Mouse (Mus musculus): ENCODE measurements around the gene Otud5. TPM values are rescaled to one million over a fixed set of nuclear protein-coding genes. Genes with fewer than 3 reads are reported as not detected.
"Not testable (repeated sequence)": the region's sequence is repeated elsewhere in the genome, so short reads cannot be mapped to it uniquely, and the experiment has no call there.

Gene Otud5
- polyA plus RNA-seq, 1 experiment from 2014 or later, result 43.8 TPM

- Histone ChIP-seq H3K36me3 (peaks cover 12% of the 10 kb centered on the region), H3K4me1 (no peaks in the 10 kb centered on the region), H3K4me3 (peak within 1 kb of the TSS; percentile 67), H3K27ac (peak within 1 kb of the TSS; percentile 86), H3K9me3 (no peaks in the 10 kb centered on the region), H3K27me3 (ENCODE audit: insufficient read depth, poor library complexity, severe bottlenecking) (no peaks in the 10 kb centered on the region)
- 9% methylated on average over 62 of the region's 62 CpGs for WGBS
- DNase-seq (ENCODE audit: low spot score), result peak; percentile 94
Observed at GRCm38 (mm10) chrX:7898880-7899874, 58.0 kb downstream of the Otud5 start, which contains the start of the genes Pqbp1 and Timm17b. TSS of gene Pqbp1 (minus strand) at chrX:7899269. TSS of gene Timm17b (plus strand) at chrX:7899357.

GRCm38 (mm10) chrX:7904441-7904840, 63.3 kb downstream of the Otud5 start:
- Histone ChIP-seq H3K27me3 (ENCODE audit: insufficient read depth, poor library complexity, severe bottlenecking) (no peaks in the 10 kb centered on the region), H3K36me3 (peaks cover 15% of the 10 kb centered on the region; the same call in 1 of the 2 replicates), H3K27ac (no peak overlapping the region), H3K4me1 (no peaks in the 10 kb centered on the region), H3K9me3 (no peaks in the 10 kb centered on the region), H3K4me3 (no peak overlapping the region)
- DNase-seq (ENCODE audit: low spot score), result no peak
- 89% methylated on average over 5 of the region's 5 CpGs for WGBS

GRCm38 (mm10) chrX:7907735-7908134, 66.6 kb downstream of the Otud5 start, which contains the start of gene Gm10491:
TSS of gene Gm10491 (minus strand) at chrX:7907835.
- Histone ChIP-seq H3K4me1 (no peaks in the 10 kb centered on the region), H3K27ac (no peak within 1 kb of the TSS), H3K27me3 (ENCODE audit: insufficient read depth, poor library complexity, severe bottlenecking) (no peaks in the 10 kb centered on the region), H3K4me3 (no peak within 1 kb of the TSS), H3K36me3 (peaks cover 15% of the 10 kb centered on the region; the same call in 1 of the 2 replicates), H3K9me3 (no peaks in the 10 kb centered on the region)
- DNase-seq (ENCODE audit: low spot score), result no peak
- 87% methylated on average over 5 of the region's 5 CpGs for WGBS

- H3K27ac ChIP-seq; H3K27me3 ChIP-seq (ENCODE audit: insufficient read depth, poor library complexity, severe bottlenecking); H3K9me3 ChIP-seq; H3K4me1 ChIP-seq; DNase-seq (ENCODE audit: low spot score); H3K4me3 ChIP-seq: not testable (repeated sequence)
- peaks cover 15% of the 10 kb centered on the region; the same call in 1 of the 2 replicates for H3K36me3 ChIP-seq
- 88% methylated on average over 4 of the region's 4 CpGs for WGBS
Observed at GRCm38 (mm10) chrX:7909242-7909641, 68.1 kb downstream of the Otud5 start, which contains the start of gene Gm10490. TSS of gene Gm10490 (plus strand) at chrX:7909542.

GRCm38 (mm10) chrX:7910473-7910872, 69.3 kb downstream of the Otud5 start:
- DNase-seq (ENCODE audit: low spot score), result no peak
- Histone ChIP-seq H3K4me3 (no peak overlapping the region), H3K9me3 (no peaks in the 10 kb centered on the region), H3K27me3 (ENCODE audit: insufficient read depth, poor library complexity, severe bottlenecking) (no peaks in the 10 kb centered on the region), H3K27ac (no peak overlapping the region), H3K36me3 (peaks cover 15% of the 10 kb centered on the region; the same call in 1 of the 2 replicates), H3K4me1 (no peaks in the 10 kb centered on the region)
- 56% methylated on average over 6 of the region's 6 CpGs for WGBS

GRCm38 (mm10) chrX:7915669-7916068, 74.5 kb downstream of the Otud5 start:
- not testable (repeated sequence) for DNase-seq (ENCODE audit: low spot score); H3K36me3 ChIP-seq; H3K4me1 ChIP-seq; H3K4me3 ChIP-seq; H3K27ac ChIP-seq; H3K9me3 ChIP-seq
- WGBS, result 11% methylated on average over 3 of the region's 3 CpGs
- H3K27me3 ChIP-seq (ENCODE audit: insufficient read depth, poor library complexity, severe bottlenecking), result peaks cover 24% of the 10 kb centered on the region

GRCm38 (mm10) chrX:7917960-7918359, 76.8 kb downstream of the Otud5 start:
- not testable (repeated sequence) for H3K4me1 ChIP-seq; DNase-seq (ENCODE audit: low spot score); H3K4me3 ChIP-seq; H3K36me3 ChIP-seq; H3K27ac ChIP-seq; H3K9me3 ChIP-seq
- 58% methylated on average over 6 of the region's 6 CpGs for WGBS
- H3K27me3 ChIP-seq (ENCODE audit: insufficient read depth, poor library complexity, severe bottlenecking), result peaks cover 47% of the 10 kb centered on the region

GRCm38 (mm10) chrX:7919601-7920383, 78.6 kb downstream of the Otud5 start, which contains the start of gene Pcsk1n:
TSS of gene Pcsk1n (plus strand) at chrX:7919822.
- Histone ChIP-seq H3K27me3 (ENCODE audit: insufficient read depth, poor library complexity, severe bottlenecking) (peaks cover 65% of the 10 kb centered on the region), H3K27ac (no peak within 1 kb of the TSS; the same call in 1 of the 2 replicates), H3K9me3 (no peaks in the 10 kb centered on the region), H3K4me3 (peak within 1 kb of the TSS; percentile 48), H3K36me3 (no peaks in the 10 kb centered on the region), H3K4me1 (peaks cover 10% of the 10 kb centered on the region; the same call in 1 of the 2 replicates)
- 15% methylated on average over 39 of the region's 40 CpGs for WGBS
- DNase-seq (ENCODE audit: low spot score), result no peak

GRCm38 (mm10) chrX:7922032-7922431, 80.9 kb downstream of the Otud5 start:
- WGBS, result 6% methylated on average over 45 of the region's 48 CpGs
- H3K4me1 ChIP-seq, result peaks cover 10% of the 10 kb centered on the region; the same call in 1 of the 2 replicates
- DNase-seq (ENCODE audit: low spot score), result no peak

More at GRCm38 (mm10) chrX:7922032-7922431, 80.9 kb downstream of the Otud5 start:
- peaks cover 83% of the 10 kb centered on the region for H3K27me3 ChIP-seq (ENCODE audit: insufficient read depth, poor library complexity, severe bottlenecking)
- H3K27ac ChIP-seq, result no peak overlapping the region
- H3K9me3 ChIP-seq, result no peaks in the 10 kb centered on the region
- no peaks in the 10 kb centered on the region for H3K36me3 ChIP-seq
- H3K4me3 ChIP-seq, result peak overlapping the region; percentile 51

MicroRNAs within 50 kb of the gene (microRNA counts, 519-probe panel; counts per million panel counts)
- 2,799 counts per million, percentile 10 among the panel's probes with 10 or more counts for microRNA mmu-miR-1198

Small RNA genes within 50 kb of the gene (microRNA-seq; reads per million reads assigned to microRNA genes)
- 21.7 reads per million, percentile 33 among the genes with 10 or more reads in this experiment for gene Mir1198

Other genes with a start within 250 kb of the Otud5 start
- gene Ccdc22, start 235.8 kb upstream of the Otud5 start, polyA plus RNA-seq (2016; fragmentation: Nextera tagmentation; extraction: Ambion mirVana), result 27.1 and 27.6 TPM in 2 replicates
- gene Cacna1f, start 234.3 kb upstream of the Otud5 start, polyA plus RNA-seq (2016; fragmentation: Nextera tagmentation; extraction: Ambion mirVana), result 0.03 TPM in 1 of 2 replicates, not detected in the other
- gene Syp, start 202.9 kb upstream of the Otud5 start, polyA plus RNA-seq (2016; fragmentation: Nextera tagmentation; extraction: Ambion mirVana), result 0.91 and 1.1 TPM in 2 replicates
- 6.7 and 8.0 TPM in 2 replicates for gene Prickle3, start 184.1 kb upstream of the Otud5 start, polyA plus RNA-seq (2016; fragmentation: Nextera tagmentation; extraction: Ambion mirVana)
- gene Plp2, start 170.0 kb upstream of the Otud5 start, polyA plus RNA-seq (2016; fragmentation: Nextera tagmentation; extraction: Ambion mirVana), result 147 and 155 TPM in 2 replicates
- 0.05 and 0.06 TPM in 2 replicates for gene Magix, start 160.1 kb upstream of the Otud5 start, polyA plus RNA-seq (2016; fragmentation: Nextera tagmentation; extraction: Ambion mirVana)
- gene Gpkow, start 144.2 kb upstream of the Otud5 start, polyA plus RNA-seq (2016; fragmentation: Nextera tagmentation; extraction: Ambion mirVana), result 38.1 and 38.5 TPM in 2 replicates
- 21.0 and 21.5 TPM in 2 replicates for gene Wdr45, start 127.0 kb upstream of the Otud5 start, polyA plus RNA-seq (2016; fragmentation: Nextera tagmentation; extraction: Ambion mirVana)
- gene Gm45208, start 119.1 kb upstream of the Otud5 start, polyA plus RNA-seq (2016; fragmentation: Nextera tagmentation; extraction: Ambion mirVana), result 0.39 TPM in 1 of 2 replicates, not detected in the other
- gene Praf2, start 112.9 kb upstream of the Otud5 start, polyA plus RNA-seq (2016; fragmentation: Nextera tagmentation; extraction: Ambion mirVana), result 47.7 and 61.2 TPM in 2 replicates
- gene Ccdc120, start 90.5 kb upstream of the Otud5 start, polyA plus RNA-seq (2016; fragmentation: Nextera tagmentation; extraction: Ambion mirVana), result 8.6 and 11.7 TPM in 2 replicates
- 22.7 and 23.2 TPM in 2 replicates for gene Tfe3, start 78.8 kb upstream of the Otud5 start, polyA plus RNA-seq (2016; fragmentation: Nextera tagmentation; extraction: Ambion mirVana)
- 35.4 and 37.6 TPM in 2 replicates for gene Gripap1, start 51.6 kb upstream of the Otud5 start, polyA plus RNA-seq (2016; fragmentation: Nextera tagmentation; extraction: Ambion mirVana)
- 1.1 and 1.4 TPM in 2 replicates for gene Kcnd1, start 19.1 kb upstream of the Otud5 start, polyA plus RNA-seq (2016; fragmentation: Nextera tagmentation; extraction: Ambion mirVana)
- gene Pim2, start 36.9 kb downstream of the Otud5 start, polyA plus RNA-seq (2016; fragmentation: Nextera tagmentation; extraction: Ambion mirVana), result 7.0 and 7.8 TPM in 2 replicates
- 32.2 and 33.5 TPM in 2 replicates for gene Slc35a2, start 42.7 kb downstream of the Otud5 start, polyA plus RNA-seq (2016; fragmentation: Nextera tagmentation; extraction: Ambion mirVana)
- 80.4 and 107 TPM in 2 replicates for gene Pqbp1, start 57.9 kb downstream of the Otud5 start, polyA plus RNA-seq (2016; fragmentation: Nextera tagmentation; extraction: Ambion mirVana)
- gene Timm17b, start 58.0 kb downstream of the Otud5 start, polyA plus RNA-seq (2016; fragmentation: Nextera tagmentation; extraction: Ambion mirVana), result 140 and 156 TPM in 2 replicates
- not detected in 2 replicates for gene Gm10491, start 66.5 kb downstream of the Otud5 start, polyA plus RNA-seq (2016; fragmentation: Nextera tagmentation; extraction: Ambion mirVana)
- gene Gm10490, start 68.2 kb downstream of the Otud5 start, polyA plus RNA-seq (2016; fragmentation: Nextera tagmentation; extraction: Ambion mirVana), result 0.45 TPM in 1 of 2 replicates, not detected in the other
- gene Pcsk1n, start 78.5 kb downstream of the Otud5 start, polyA plus RNA-seq (2016; fragmentation: Nextera tagmentation; extraction: Ambion mirVana), result 0.12 and 0.60 TPM in 2 replicates
- not detected in 2 replicates for gene Eras, start 87.2 kb downstream of the Otud5 start, polyA plus RNA-seq (2016; fragmentation: Nextera tagmentation; extraction: Ambion mirVana)
- gene Hdac6, start 106.5 kb downstream of the Otud5 start, polyA plus RNA-seq (2016; fragmentation: Nextera tagmentation; extraction: Ambion mirVana), result 36.4 and 36.9 TPM in 2 replicates
- 18.0 and 20.2 TPM in 2 replicates for gene Gata1, start 136.7 kb downstream of the Otud5 start, polyA plus RNA-seq (2016; fragmentation: Nextera tagmentation; extraction: Ambion mirVana)
- gene Glod5, start 177.1 kb downstream of the Otud5 start, polyA plus RNA-seq (2016; fragmentation: Nextera tagmentation; extraction: Ambion mirVana), result not detected in 2 replicates
- gene Suv39h1, start 233.4 kb downstream of the Otud5 start, polyA plus RNA-seq (2016; fragmentation: Nextera tagmentation; extraction: Ambion mirVana), result 64.2 and 71.7 TPM in 2 replicates
- gene Was, start 249.1 kb downstream of the Otud5 start, polyA plus RNA-seq (2016; fragmentation: Nextera tagmentation; extraction: Ambion mirVana), result 0.20 and 0.74 TPM in 2 replicates